8 mouse cellular contexts compared by ENCODE assay signal in genomic region chr17:26114061-26114460, GRCm38 (mm10). TPM values are rescaled to one million over a fixed set of nuclear protein-coding genes. Genes with fewer than 3 reads are reported as not detected.
DNase-seq lines count a peak whose midpoint lies in the region; ATAC-seq and TF ChIP-seq lines count a peak whose summit lies in the region.

No protein-coding gene starts in this region.

- H3K27ac ChIP-seq in forebrain, postnatal 0 days (ENCODE audit: low read depth, low read length), result no peak overlapping the region
- H3K27ac ChIP-seq in limb, embryonic 13.5 days, result no peak overlapping the region
- H3K27ac ChIP-seq in stomach, postnatal 0 days (replicated peaks), result peak overlapping the region; percentile 89

- TF ChIP-seq CTCF in forebrain, postnatal 0 days (IDR thresholded peaks at IDR 0.05; ENCODE audit: low read depth), result no peak
- TF ChIP-seq CTCF in stomach, postnatal 0 days (IDR thresholded peaks at IDR 0.05; ENCODE audit: low read depth), result no peak

- no peak for DNase-seq in forebrain, postnatal 0 days
- DNase-seq in stomach, postnatal 0 days (ENCODE audit: low spot score), result no peak
- DNase-seq in left cerebral cortex, postnatal 36 days (ENCODE audit: low spot score in 2 of 2), result no peak
- DNase-seq in right cerebral cortex, postnatal 14 days, result no peak
- DNase-seq in gastrocnemius, postnatal 36 days, result no peak

- peak overlapping the region; percentile 94 for H3K4me2 ChIP-seq in forebrain, postnatal 0 days (ENCODE audit: low read depth)
- H3K4me2 ChIP-seq in limb, embryonic 13.5 days (replicated peaks), result peak overlapping the region; percentile 88
- H3K4me2 ChIP-seq in stomach, postnatal 0 days (replicated peaks; ENCODE audit: low read depth), result peak overlapping the region; percentile 92

- ATAC-seq in megakaryocyte, adult 5-6 weeks (ENCODE audit: poor library complexity, severe bottlenecking), result no peak
- ATAC-seq in forebrain, postnatal 0 days, result no peak
- no peak for ATAC-seq in limb, embryonic 13.5 days (ENCODE audit: low FRiP score, low read depth)
- ATAC-seq in stomach, postnatal 0 days (ENCODE audit: low FRiP score, low TSS enrichment), result no peak

- H3K9ac ChIP-seq in forebrain, postnatal 0 days, result peak overlapping the region; percentile 79
- H3K9ac ChIP-seq in limb, embryonic 13.5 days, result peak overlapping the region; percentile 63; the same call in 1 of the 2 replicates
- H3K9ac ChIP-seq in stomach, postnatal 0 days (ENCODE audit: low read length), result peak overlapping the region; percentile 73; the same call in 1 of the 2 replicates

- H3K9me3 ChIP-seq in megakaryocyte, embryonic 14.5 days, result 0 out of 2 replicates have a peak, but pooled peaks cover under 1% of the 10 kb centered on the region
- no peaks in the 10 kb centered on the region for H3K9me3 ChIP-seq in forebrain, postnatal 0 days (ENCODE audit: low read length)
- no peaks in the 10 kb centered on the region for H3K9me3 ChIP-seq in limb, embryonic 13.5 days
- H3K9me3 ChIP-seq in stomach, postnatal 0 days (ENCODE audit: control insufficient read depth, low read length), result no peaks in the 10 kb centered on the region

- intact Hi-C loops in left cerebral cortex, postnatal 36 days (cut with DNase I), result no loop called here
- intact Hi-C loops in gastrocnemius, postnatal 36 days (cut with DNase I), result no loop called here

- H3K27me3 ChIP-seq in megakaryocyte, embryonic 14.5 days (replicated peaks), result peaks cover 87% of the 10 kb centered on the region
- peaks cover 14% of the 10 kb centered on the region for H3K27me3 ChIP-seq in forebrain, postnatal 0 days (ENCODE audit: insufficient read depth, low read length)
- H3K27me3 ChIP-seq in limb, embryonic 13.5 days, result peaks cover 97% of the 10 kb centered on the region
- peaks cover 9% of the 10 kb centered on the region for H3K27me3 ChIP-seq in stomach, postnatal 0 days (ENCODE audit: control insufficient read depth, insufficient read depth, low read length)

- WGBS in forebrain, postnatal 0 days, result 10% methylated on average over 8 of the region's 8 CpGs
- WGBS in limb, embryonic 13.5 days, result 14% methylated on average over 8 of the region's 8 CpGs
- WGBS in stomach, postnatal 0 days, result 14% methylated on average over 8 of the region's 8 CpGs

- H3K36me3 ChIP-seq in megakaryocyte, embryonic 14.5 days (replicated peaks; ENCODE audit: low read length), result no peaks in the 10 kb centered on the region
- H3K36me3 ChIP-seq in forebrain, postnatal 0 days (ENCODE audit: insufficient read depth), result no peaks in the 10 kb centered on the region
- no peaks in the 10 kb centered on the region for H3K36me3 ChIP-seq in limb, embryonic 13.5 days
- no peaks in the 10 kb centered on the region for H3K36me3 ChIP-seq in stomach, postnatal 0 days (ENCODE audit: control insufficient read depth, insufficient read depth, low read length)

- H3K4me1 ChIP-seq in megakaryocyte, embryonic 14.5 days, result peaks cover 30% of the 10 kb centered on the region
- peaks cover 6% of the 10 kb centered on the region; the same call in 1 of the 2 replicates for H3K4me1 ChIP-seq in forebrain, postnatal 0 days (ENCODE audit: insufficient read depth)
- peaks cover 12% of the 10 kb centered on the region for H3K4me1 ChIP-seq in limb, embryonic 13.5 days
- H3K4me1 ChIP-seq in stomach, postnatal 0 days (replicated peaks; ENCODE audit: control insufficient read depth, insufficient read depth), result no peaks in the 10 kb centered on the region

- TF ChIP-seq EP300 in stomach, postnatal 0 days (optimal IDR thresholded peaks at IDR 0.05), result no peak

- H3K4me3 ChIP-seq in megakaryocyte, embryonic 14.5 days (replicated peaks), result peak overlapping the region; percentile 92
- H3K4me3 ChIP-seq in forebrain, postnatal 0 days (ENCODE audit: low read depth, low read length), result peak overlapping the region; percentile 67
- H3K4me3 ChIP-seq in limb, embryonic 13.5 days, result peak overlapping the region; percentile 54
- peak overlapping the region; percentile 61 for H3K4me3 ChIP-seq in stomach, postnatal 0 days (ENCODE audit: low read depth, low read length)

RNA-seq across cellular contexts. Expression of gene Tmem8, which starts 1.0 kb away (rescaled TPM):
- 3.3 and 4.1 TPM in 2 replicates for polyA plus RNA-seq in megakaryocyte, embryonic 14.5 days (2012; ENCODE audit: insufficient read depth, low replicate concordance)
- total RNA-seq in megakaryocyte, adult 5-6 weeks (2015), result 13.1 and 20.1 TPM in 2 replicates
- 11.6 and 14.8 TPM in 2 replicates for total RNA-seq in megakaryocyte, adult 5-6 weeks (2017)
- 2.8 and 4.3 TPM in 2 replicates for total RNA-seq in forebrain, postnatal 0 days (2014; rRNA removed)
- polyA plus RNA-seq in forebrain, postnatal 0 days (2015; fragmentation: Nextera tagmentation; extraction: Ambion mirVana), result 2.4 and 2.5 TPM in 2 replicates
- 0.97 and 1.0 TPM in 2 replicates for polyA plus RNA-seq in limb, embryonic 13.5 days (2015; fragmentation: Nextera tagmentation; extraction: Ambion mirVana)
- polyA plus RNA-seq in stomach, postnatal 0 days (2015; fragmentation: Nextera tagmentation; extraction: Ambion mirVana), result 16.1 and 17.5 TPM in 2 replicates
- total RNA-seq in left cerebral cortex, postnatal 36 days (2021), result 10 to 100 TPM; 13.9 to 14.0 TPM
- 1 to 10 TPM in 1 of 2 experiments, under 1 TPM in 1; 0.69 to 1.4 TPM for total RNA-seq in gastrocnemius, postnatal 36 days (2021)

RNA-seq across cellular contexts. Expression of gene Mrpl28, which starts 9.2 kb away (rescaled TPM):
- 104 and 138 TPM in 2 replicates for polyA plus RNA-seq in megakaryocyte, embryonic 14.5 days (2012; ENCODE audit: insufficient read depth, low replicate concordance)
- 74.1 and 78.0 TPM in 2 replicates for total RNA-seq in megakaryocyte, adult 5-6 weeks (2015)
- 35.1 and 35.4 TPM in 2 replicates for total RNA-seq in megakaryocyte, adult 5-6 weeks (2017)
- 116 and 166 TPM in 2 replicates for total RNA-seq in forebrain, postnatal 0 days (2014; rRNA removed)
- polyA plus RNA-seq in forebrain, postnatal 0 days (2015; fragmentation: Nextera tagmentation; extraction: Ambion mirVana), result 182 and 189 TPM in 2 replicates
- 193 and 199 TPM in 2 replicates for polyA plus RNA-seq in limb, embryonic 13.5 days (2015; fragmentation: Nextera tagmentation; extraction: Ambion mirVana)
- 134 and 135 TPM in 2 replicates for polyA plus RNA-seq in stomach, postnatal 0 days (2015; fragmentation: Nextera tagmentation; extraction: Ambion mirVana)
- 10 to 100 TPM; 60.5 to 70.3 TPM for total RNA-seq in left cerebral cortex, postnatal 36 days (2021)
- 10 to 100 TPM; 55.9 to 60.6 TPM for total RNA-seq in gastrocnemius, postnatal 36 days (2021)

RNA-seq across cellular contexts. Expression of gene Nme4, which starts 18.7 kb away (rescaled TPM):
- polyA plus RNA-seq in megakaryocyte, embryonic 14.5 days (2012; ENCODE audit: insufficient read depth, low replicate concordance), result 28.9 and 32.8 TPM in 2 replicates
- total RNA-seq in megakaryocyte, adult 5-6 weeks (2015), result 2.3 and 3.5 TPM in 2 replicates
- 4.2 and 8.2 TPM in 2 replicates for total RNA-seq in megakaryocyte, adult 5-6 weeks (2017)
- 9.5 and 16.0 TPM in 2 replicates for total RNA-seq in forebrain, postnatal 0 days (2014; rRNA removed)
- 11.4 and 12.9 TPM in 2 replicates for polyA plus RNA-seq in forebrain, postnatal 0 days (2015; fragmentation: Nextera tagmentation; extraction: Ambion mirVana)
- 125 and 135 TPM in 2 replicates for polyA plus RNA-seq in limb, embryonic 13.5 days (2015; fragmentation: Nextera tagmentation; extraction: Ambion mirVana)
- polyA plus RNA-seq in stomach, postnatal 0 days (2015; fragmentation: Nextera tagmentation; extraction: Ambion mirVana), result 30.9 and 32.5 TPM in 2 replicates
- 1 to 10 TPM; 3.5 to 4.4 TPM for total RNA-seq in left cerebral cortex, postnatal 36 days (2021)
- 1 to 10 TPM; 1.0 to 1.7 TPM for total RNA-seq in gastrocnemius, postnatal 36 days (2021)

RNA-seq across cellular contexts. Expression of gene Decr2, which starts 23.9 kb away (rescaled TPM):
- 0.35 and 1.5 TPM in 2 replicates for polyA plus RNA-seq in megakaryocyte, embryonic 14.5 days (2012; ENCODE audit: insufficient read depth, low replicate concordance)
- 4.8 and 5.0 TPM in 2 replicates for total RNA-seq in megakaryocyte, adult 5-6 weeks (2015)
- total RNA-seq in megakaryocyte, adult 5-6 weeks (2017), result 11.9 and 13.3 TPM in 2 replicates
- total RNA-seq in forebrain, postnatal 0 days (2014; rRNA removed), result 32.7 and 41.1 TPM in 2 replicates
- 29.5 and 35.3 TPM in 2 replicates for polyA plus RNA-seq in forebrain, postnatal 0 days (2015; fragmentation: Nextera tagmentation; extraction: Ambion mirVana)
- 35.3 and 36.2 TPM in 2 replicates for polyA plus RNA-seq in limb, embryonic 13.5 days (2015; fragmentation: Nextera tagmentation; extraction: Ambion mirVana)
- 65.4 and 66.3 TPM in 2 replicates for polyA plus RNA-seq in stomach, postnatal 0 days (2015; fragmentation: Nextera tagmentation; extraction: Ambion mirVana)
- 10 to 100 TPM; 27.3 to 32.1 TPM for total RNA-seq in left cerebral cortex, postnatal 36 days (2021)
- total RNA-seq in gastrocnemius, postnatal 36 days (2021), result 1 to 10 TPM; 2.3 to 2.8 TPM

RNA-seq across cellular contexts. Expression of gene Axin1, which starts 24.4 kb away (rescaled TPM):
- 12.5 and 19.6 TPM in 2 replicates for polyA plus RNA-seq in megakaryocyte, embryonic 14.5 days (2012; ENCODE audit: insufficient read depth, low replicate concordance)
- 24.2 and 31.9 TPM in 2 replicates for total RNA-seq in megakaryocyte, adult 5-6 weeks (2015)
- total RNA-seq in megakaryocyte, adult 5-6 weeks (2017), result 176 and 255 TPM in 2 replicates
- total RNA-seq in forebrain, postnatal 0 days (2014; rRNA removed), result 33.7 and 47.6 TPM in 2 replicates
- polyA plus RNA-seq in forebrain, postnatal 0 days (2015; fragmentation: Nextera tagmentation; extraction: Ambion mirVana), result 15.1 and 15.3 TPM in 2 replicates
- polyA plus RNA-seq in limb, embryonic 13.5 days (2015; fragmentation: Nextera tagmentation; extraction: Ambion mirVana), result 11.3 and 12.1 TPM in 2 replicates
- polyA plus RNA-seq in stomach, postnatal 0 days (2015; fragmentation: Nextera tagmentation; extraction: Ambion mirVana), result 10.9 and 12.4 TPM in 2 replicates
- total RNA-seq in left cerebral cortex, postnatal 36 days (2021), result 10 to 100 TPM; 22.5 to 25.1 TPM
- total RNA-seq in gastrocnemius, postnatal 36 days (2021), result 10 to 100 TPM; 13.0 to 14.7 TPM
